Mouse (Mus musculus) lung, postnatal 25 days (tissue): Measurements from ENCODE around the gene Mfng.

Experiments used
- DNase-seq: peaks from one replicate; pipeline ENCODE4 v3.0.0; 2022; ENCODE audit warnings: low spot score

Gene Mfng

DNA sequence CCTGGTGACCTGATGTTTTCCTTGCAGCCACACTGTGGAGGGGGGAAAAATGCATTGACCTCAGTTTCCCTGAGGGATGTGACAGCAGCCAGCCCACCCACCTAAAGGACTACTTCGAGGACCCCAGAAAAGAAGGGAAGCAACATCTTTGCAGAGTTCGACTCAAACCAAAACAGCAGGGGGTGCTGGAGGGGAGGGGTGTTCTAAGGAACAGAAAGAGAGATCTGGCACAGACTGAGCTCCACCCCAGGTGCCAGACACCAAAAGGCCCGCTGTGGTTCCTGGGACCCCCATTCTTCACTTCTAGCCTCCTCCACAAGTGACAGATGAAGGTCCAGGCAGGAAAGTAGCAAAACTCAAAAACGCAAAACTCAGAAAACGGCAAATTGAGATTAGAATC lies 57.4 kb downstream of the Mfng start:
- DNase-seq: no peak

DNA sequence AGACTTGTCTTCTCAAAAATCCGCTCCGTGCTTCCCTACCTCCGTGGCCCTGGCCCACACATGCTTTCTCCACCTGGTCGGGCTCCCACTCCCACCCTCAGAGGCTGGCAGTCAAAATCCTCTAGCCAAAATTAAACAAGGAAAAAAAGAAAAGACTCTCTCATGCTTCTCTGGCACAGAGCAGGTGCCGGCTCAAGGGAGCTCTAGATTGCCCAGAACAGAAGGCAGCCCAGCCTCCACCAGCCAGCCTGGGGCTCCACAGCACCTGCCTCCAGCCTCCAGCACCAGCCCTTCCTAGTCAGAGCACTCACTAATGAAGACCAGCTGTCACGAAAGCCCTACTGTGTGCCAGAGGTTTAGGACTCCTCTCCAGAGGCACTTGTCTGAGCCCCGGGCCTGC lies 59.5 kb downstream of the Mfng start:
- no peak for DNase-seq

DNA sequence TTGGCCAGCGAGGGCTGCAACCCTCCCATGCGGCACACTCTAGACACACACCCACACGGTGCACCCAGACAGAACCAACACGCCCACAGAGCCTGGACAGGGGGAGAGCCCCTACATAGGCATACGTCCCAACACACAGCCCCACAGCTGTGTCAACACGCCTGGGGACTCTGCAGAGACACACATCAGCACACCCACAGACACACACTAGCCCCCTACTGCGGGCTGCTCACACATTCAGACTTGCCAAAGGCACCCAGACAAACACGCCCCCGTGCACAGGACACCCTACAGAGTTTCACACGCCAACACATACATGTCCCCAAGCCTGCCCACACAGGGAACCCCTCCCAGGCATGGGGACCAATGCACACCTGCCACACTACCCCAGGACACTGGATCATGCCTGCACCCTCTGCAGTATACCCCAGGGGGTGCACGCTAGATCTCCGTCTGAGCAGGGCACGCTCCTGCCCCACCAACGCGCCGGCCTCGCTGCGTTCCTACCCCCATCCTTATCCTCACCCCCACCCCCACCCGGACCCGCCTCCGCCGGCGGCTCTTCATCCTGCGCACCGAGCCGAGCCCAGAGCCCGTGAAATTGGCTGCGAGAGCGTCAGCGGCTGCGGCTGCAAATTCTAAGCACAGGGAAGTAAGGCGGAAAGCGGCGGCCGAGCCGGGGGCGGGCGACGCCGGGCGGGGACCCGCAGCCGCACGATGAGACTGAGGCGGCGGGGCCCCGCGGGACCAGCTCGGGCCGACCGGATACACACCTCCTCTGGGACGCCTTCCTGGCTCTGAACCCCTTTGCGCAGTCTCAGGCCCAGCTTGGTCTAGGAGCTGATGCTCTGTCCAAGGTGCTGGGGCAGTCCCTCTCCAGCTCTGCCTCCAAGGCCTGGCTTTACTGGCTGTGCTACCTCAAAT lies 60.7 kb downstream of the Mfng start:
- no peak for DNase-seq

DNA sequence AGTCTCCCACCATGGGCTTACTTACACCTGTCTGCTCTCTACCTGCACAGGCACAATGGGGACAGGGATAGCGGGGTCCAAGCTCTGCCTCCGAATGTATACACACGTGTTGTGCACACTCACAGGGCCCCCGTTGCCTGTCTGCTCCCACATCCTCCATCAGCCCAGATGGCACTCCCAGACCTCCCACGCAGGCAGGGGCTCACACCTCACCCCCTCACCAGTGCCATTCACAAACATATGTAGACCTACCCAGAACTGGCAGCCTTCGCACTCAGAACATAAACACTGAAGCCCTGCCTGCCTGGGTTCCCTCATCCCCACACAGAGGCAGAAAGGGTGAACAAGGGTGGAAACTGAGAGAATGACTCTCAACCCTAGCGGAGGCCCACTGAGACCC lies 61.3 kb downstream of the Mfng start:
- no peak for DNase-seq

DNA sequence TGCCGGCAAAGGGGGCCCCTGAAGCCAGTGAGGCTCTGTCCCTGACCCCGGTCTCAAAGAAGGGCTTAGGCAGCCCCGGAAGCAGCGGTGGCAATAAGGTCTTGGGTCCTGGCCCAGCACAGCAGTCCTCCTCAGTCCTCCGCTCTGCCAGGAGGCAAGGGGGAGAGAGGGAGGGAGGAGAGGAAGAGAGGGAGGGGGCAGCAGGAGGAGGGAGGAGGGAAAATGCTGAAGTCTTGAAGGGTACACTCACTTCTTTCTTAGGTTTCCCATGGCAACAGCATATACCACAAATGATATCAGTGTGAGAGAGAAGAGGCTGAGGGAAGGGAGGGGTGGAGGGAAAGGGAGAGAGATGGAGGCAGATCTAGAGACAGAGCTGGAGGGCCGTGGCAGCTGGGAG lies 62.6 kb downstream of the Mfng start:
- DNase-seq: no peak

DNA sequence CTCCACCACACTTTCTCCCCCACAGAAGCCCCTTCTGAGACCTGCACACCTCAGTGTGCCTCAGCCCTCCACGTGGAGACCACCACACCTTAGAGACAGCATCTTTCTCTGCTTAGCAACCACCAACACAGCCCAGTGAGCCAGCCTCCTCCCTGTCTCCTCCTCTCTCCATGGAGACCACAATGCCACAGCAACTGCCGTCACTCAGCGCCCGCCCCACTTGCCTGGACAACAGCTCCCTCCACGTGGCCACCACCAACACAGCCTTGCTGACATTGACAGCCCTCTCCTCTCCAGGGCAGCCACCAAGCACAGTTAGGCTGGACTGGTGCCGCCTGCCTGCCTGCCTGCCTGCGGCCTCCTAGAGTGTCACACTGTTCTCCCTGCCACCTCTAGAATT lies 63.5 kb downstream of the Mfng start:
- no peak for DNase-seq

DNA sequence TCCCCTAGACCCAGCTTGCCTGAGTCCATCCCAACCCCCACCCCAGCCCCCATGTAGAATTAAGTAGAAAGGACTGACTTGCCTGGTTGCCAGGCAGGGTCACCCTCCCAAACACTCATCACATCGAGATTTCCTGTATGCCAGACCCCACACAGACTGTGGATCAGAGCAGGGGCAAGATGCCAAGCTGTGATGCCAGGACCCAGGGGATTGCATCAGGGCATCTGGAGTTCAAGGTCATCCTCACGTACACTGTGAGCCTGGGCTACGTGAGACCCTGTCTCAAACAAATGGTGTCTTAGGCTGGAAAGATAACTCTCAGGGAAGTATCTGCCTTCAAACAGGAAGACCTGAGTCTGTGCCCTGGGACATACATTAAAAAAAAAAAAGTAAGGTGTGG lies 66.6 kb downstream of the Mfng start:
- DNase-seq: no peak
